Mouse (Mus musculus): ENCODE results near the gene Fstl5. TPM values are rescaled to one million over a fixed set of nuclear protein-coding genes. Genes with fewer than 3 reads are reported as not detected.
A peak's percentile ranks its signal among the peaks of the same experiment; 100 is the strongest.

The Fstl5 gene
- polyA plus RNA-seq, 1 experiment from 2014 or later, result 65.5 TPM

DNA sequence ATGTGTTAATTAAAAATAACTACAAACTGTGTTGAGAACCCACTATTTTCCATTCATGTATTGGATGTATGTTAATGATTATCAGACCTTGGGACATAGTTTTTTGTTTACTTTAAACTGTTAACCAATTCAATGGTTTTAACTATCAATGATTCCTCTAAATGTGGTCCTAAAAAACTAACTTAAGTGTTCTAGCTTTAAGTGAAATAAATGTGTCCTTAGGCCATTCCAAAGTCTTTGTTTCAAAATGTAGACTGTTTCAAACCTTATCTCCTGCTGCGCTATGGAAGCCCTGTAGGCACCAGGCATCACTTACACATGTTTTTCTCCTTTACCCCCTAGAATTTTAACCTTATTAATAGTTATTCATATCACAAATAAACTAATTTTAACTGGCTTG is 546.0 kb downstream of the Fstl5 start:
- H3K36me3 ChIP-seq (replicated peaks; ENCODE audit: control insufficient read depth, insufficient read depth), result no peaks in the 10 kb centered on the region
- H3K4me3 ChIP-seq (replicated peaks; ENCODE audit: low read length), result no peak overlapping the region
- no peaks in the 10 kb centered on the region for H3K4me1 ChIP-seq (replicated peaks; ENCODE audit: control insufficient read depth, insufficient read depth, low read length)
- 100% methylated on average over 1 of the region's 1 CpGs for WGBS
- H3K27me3 ChIP-seq (ENCODE audit: control insufficient read depth, insufficient read depth, low read length), result no peaks in the 10 kb centered on the region
- H3K9ac ChIP-seq, result no peak overlapping the region
- H3K9me3 ChIP-seq (ENCODE audit: control insufficient read depth, low read length), result no peaks in the 10 kb centered on the region
- no peak overlapping the region for H3K27ac ChIP-seq
- DNase-seq (ENCODE audit: low spot score) (no peak), ATAC-seq (ENCODE audit: low FRiP score) (no peak)
- no peak overlapping the region for H3K4me2 ChIP-seq (replicated peaks)

DNA sequence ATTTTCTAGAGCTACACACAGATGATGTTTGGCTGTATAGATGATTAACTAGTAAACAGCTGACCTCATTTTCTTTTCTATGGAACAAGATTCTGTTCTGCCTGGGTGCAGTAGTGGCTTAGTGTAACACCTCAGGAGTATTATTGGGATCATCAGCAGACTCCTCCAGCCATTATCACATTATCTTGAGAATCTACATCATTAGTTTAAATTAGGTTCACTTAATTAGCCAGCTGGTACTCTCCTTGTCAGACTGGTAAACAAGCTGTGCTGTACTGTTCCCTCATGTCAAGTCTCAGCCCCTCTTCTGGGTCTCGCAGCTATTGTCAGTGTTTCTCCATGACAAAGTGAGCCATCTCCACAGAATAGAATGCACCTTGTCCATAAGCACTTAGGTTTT is 580.2 kb downstream of the Fstl5 start:
- H3K9me3 ChIP-seq (ENCODE audit: control insufficient read depth, low read length), result no peaks in the 10 kb centered on the region
- no peak overlapping the region for H3K27ac ChIP-seq
- H3K36me3 ChIP-seq (replicated peaks; ENCODE audit: control insufficient read depth, insufficient read depth), result no peaks in the 10 kb centered on the region
- no peak overlapping the region for H3K4me3 ChIP-seq (replicated peaks; ENCODE audit: low read length)
- ATAC-seq (ENCODE audit: low FRiP score), result peak; percentile 92
- H3K9ac ChIP-seq, result no peak overlapping the region
- H3K4me2 ChIP-seq (replicated peaks), result no peak overlapping the region
- no peaks in the 10 kb centered on the region for H3K27me3 ChIP-seq (ENCODE audit: control insufficient read depth, insufficient read depth, low read length)
- DNase-seq (ENCODE audit: low spot score), result peak; percentile 38
- 46% methylated on average over 1 of the region's 1 CpGs for WGBS
- no peaks in the 10 kb centered on the region for H3K4me1 ChIP-seq (replicated peaks; ENCODE audit: control insufficient read depth, insufficient read depth, low read length)

DNA sequence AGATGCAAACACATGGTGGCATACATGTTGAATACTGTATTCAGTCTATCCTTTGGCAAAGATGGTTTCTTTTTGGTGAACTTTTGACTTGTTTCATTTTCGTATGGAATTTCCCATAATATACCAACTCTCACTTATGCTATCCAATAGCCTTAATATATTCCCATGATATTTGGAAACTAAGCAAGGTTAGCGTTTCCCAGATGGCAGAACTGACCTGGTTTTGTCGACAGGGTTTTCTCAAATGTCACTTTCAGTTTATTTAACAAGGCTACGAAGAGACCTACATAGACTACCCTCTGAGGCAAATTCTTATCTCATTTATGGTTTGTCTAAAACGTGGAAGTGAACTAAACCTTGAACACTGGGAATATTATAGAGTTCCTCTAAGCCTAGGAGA is 596.8 kb downstream of the Fstl5 start:
- Histone ChIP-seq H3K36me3 (replicated peaks; ENCODE audit: control insufficient read depth, insufficient read depth) (no peaks in the 10 kb centered on the region), H3K4me3 (replicated peaks; ENCODE audit: low read length) (no peak overlapping the region), H3K9ac (no peak overlapping the region), H3K9me3 (ENCODE audit: control insufficient read depth, low read length) (no peaks in the 10 kb centered on the region), H3K4me1 (replicated peaks; ENCODE audit: control insufficient read depth, insufficient read depth, low read length) (no peaks in the 10 kb centered on the region), H3K27me3 (ENCODE audit: control insufficient read depth, insufficient read depth, low read length) (no peaks in the 10 kb centered on the region), H3K27ac (no peak overlapping the region), H3K4me2 (replicated peaks) (no peak overlapping the region)
- no peak for DNase-seq (ENCODE audit: low spot score)
- 70% methylated on average over 5 of the region's 5 CpGs for WGBS
- ATAC-seq (ENCODE audit: low FRiP score), result no peak

DNA sequence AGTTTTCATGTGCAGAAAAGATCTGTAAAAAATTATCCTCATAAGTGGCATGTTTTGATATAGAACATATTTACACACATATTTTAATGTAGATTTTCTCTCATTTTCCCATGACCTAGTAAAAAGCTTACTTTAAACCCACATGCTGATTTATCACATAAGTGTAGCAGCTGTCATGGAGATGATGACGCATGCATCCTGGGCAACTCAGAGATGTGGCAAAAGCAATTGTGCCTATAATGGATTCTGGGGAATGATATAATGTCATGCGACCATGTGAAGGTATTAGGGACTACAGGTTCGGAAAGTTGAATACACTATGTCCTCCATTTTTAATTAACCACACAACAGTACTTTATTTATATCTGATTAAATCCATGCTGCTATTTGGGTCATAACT is 601.9 kb downstream of the Fstl5 start:
- Histone ChIP-seq H3K4me3 (replicated peaks; ENCODE audit: low read length) (no peak overlapping the region), H3K4me2 (replicated peaks) (no peak overlapping the region), H3K36me3 (replicated peaks; ENCODE audit: control insufficient read depth, insufficient read depth) (no peaks in the 10 kb centered on the region), H3K4me1 (replicated peaks; ENCODE audit: control insufficient read depth, insufficient read depth, low read length) (no peaks in the 10 kb centered on the region), H3K27me3 (ENCODE audit: control insufficient read depth, insufficient read depth, low read length) (no peaks in the 10 kb centered on the region), H3K9ac (no peak overlapping the region), H3K27ac (no peak overlapping the region), H3K9me3 (ENCODE audit: control insufficient read depth, low read length) (no peaks in the 10 kb centered on the region)
- ATAC-seq (ENCODE audit: low FRiP score), result no peak
- 92% methylated on average over 3 of the region's 3 CpGs for WGBS
- no peak for DNase-seq (ENCODE audit: low spot score)

DNA sequence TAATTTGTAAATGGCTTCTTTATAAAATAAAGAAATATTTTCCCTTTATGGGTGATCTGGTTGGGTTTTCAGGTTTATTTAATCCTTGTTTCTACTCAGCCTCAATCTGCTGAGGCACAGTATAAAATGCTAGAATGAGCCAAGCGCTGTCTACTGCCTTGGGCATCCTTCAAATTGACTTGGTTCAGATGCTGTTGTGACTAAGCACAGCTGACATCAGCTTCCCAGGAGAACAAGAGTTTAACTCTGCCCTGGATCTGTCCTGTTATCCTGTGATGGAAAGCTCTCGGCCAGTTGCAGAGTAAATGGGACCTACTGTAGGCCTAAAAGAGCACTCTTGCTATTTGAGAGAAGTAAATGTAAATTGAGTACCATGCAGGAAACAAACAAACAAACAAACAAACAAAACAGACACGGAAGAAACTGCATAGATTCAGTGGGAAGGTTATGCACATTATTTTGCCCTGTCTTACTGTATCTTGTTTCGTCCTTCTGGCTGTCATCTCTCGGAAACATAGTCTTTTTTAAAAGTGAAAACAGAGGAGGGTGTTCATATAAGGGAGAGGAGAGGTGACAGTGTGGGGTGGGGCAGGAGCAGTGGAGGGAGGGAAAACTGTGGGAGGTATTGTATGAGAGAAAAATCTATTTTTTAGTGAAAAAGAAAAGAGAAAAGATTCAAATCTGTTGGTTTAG is 605.9 kb downstream of the Fstl5 start:
- Histone ChIP-seq H3K4me1 (replicated peaks; ENCODE audit: control insufficient read depth, insufficient read depth, low read length) (no peaks in the 10 kb centered on the region), H3K36me3 (replicated peaks; ENCODE audit: control insufficient read depth, insufficient read depth) (no peaks in the 10 kb centered on the region), H3K4me2 (replicated peaks) (no peak overlapping the region), H3K27me3 (ENCODE audit: control insufficient read depth, insufficient read depth, low read length) (no peaks in the 10 kb centered on the region), H3K9ac (no peak overlapping the region), H3K27ac (no peak overlapping the region), H3K4me3 (replicated peaks; ENCODE audit: low read length) (no peak overlapping the region), H3K9me3 (ENCODE audit: control insufficient read depth, low read length) (no peaks in the 10 kb centered on the region)
- DNase-seq (ENCODE audit: low spot score), result no peak
- WGBS, result 75% methylated on average over 5 of the region's 5 CpGs
- ATAC-seq (ENCODE audit: low FRiP score), result no peak

DNA sequence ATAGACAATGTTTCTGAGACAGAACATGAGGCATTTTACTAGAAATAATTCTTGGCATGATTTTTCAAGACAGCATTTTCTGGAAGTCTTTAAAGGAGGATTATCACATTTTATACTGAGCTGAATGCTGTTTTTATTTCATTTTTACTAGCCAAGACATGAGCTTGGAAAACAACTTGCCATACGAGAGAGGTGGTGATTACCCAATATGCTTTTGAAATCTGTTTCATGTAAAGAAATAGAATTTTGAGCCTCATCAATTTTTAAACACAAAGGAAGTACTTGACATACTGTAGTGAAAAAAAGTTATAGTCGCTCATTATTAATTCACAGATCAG is 606.4 kb downstream of the Fstl5 start:
- WGBS, result 88% methylated on average over 2 of the region's 2 CpGs
- Histone ChIP-seq H3K4me2 (replicated peaks) (no peak overlapping the region), H3K9ac (no peak overlapping the region), H3K4me1 (replicated peaks; ENCODE audit: control insufficient read depth, insufficient read depth, low read length) (no peaks in the 10 kb centered on the region), H3K4me3 (replicated peaks; ENCODE audit: low read length) (no peak overlapping the region), H3K36me3 (replicated peaks; ENCODE audit: control insufficient read depth, insufficient read depth) (no peaks in the 10 kb centered on the region), H3K27me3 (ENCODE audit: control insufficient read depth, insufficient read depth, low read length) (no peaks in the 10 kb centered on the region), H3K27ac (no peak overlapping the region), H3K9me3 (ENCODE audit: control insufficient read depth, low read length) (no peaks in the 10 kb centered on the region)
- DNase-seq (ENCODE audit: low spot score) (no peak), ATAC-seq (ENCODE audit: low FRiP score) (no peak)

DNA sequence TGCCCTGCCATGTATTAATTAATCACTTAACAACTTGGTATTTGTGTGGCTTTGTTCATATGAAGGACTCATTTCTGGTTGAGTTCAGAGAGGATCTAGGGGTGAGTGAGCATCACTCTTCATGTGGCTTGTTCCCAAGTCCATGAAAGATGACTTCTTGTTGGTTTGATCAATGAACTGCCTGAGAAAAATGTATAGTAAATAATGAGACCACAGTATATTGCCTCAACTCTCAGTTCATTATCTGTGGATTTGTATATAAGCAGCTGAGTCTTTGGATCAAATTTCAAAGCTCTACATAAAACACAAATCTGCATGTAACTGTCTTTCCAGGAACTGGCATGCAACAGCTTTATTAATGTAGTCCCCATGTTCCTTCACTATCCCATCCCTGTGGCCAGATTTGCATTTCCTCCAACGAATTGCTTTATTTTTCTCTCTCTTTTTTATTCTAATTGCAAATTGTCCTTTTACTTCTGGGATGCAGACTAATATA is 623.1 kb downstream of the Fstl5 start:
- Histone ChIP-seq H3K27ac (no peak overlapping the region), H3K9ac (no peak overlapping the region), H3K27me3 (ENCODE audit: control insufficient read depth, insufficient read depth, low read length) (no peaks in the 10 kb centered on the region), H3K4me3 (replicated peaks; ENCODE audit: low read length) (no peak overlapping the region), H3K36me3 (replicated peaks; ENCODE audit: control insufficient read depth, insufficient read depth) (no peaks in the 10 kb centered on the region), H3K4me1 (replicated peaks; ENCODE audit: control insufficient read depth, insufficient read depth, low read length) (no peaks in the 10 kb centered on the region), H3K9me3 (ENCODE audit: control insufficient read depth, low read length) (no peaks in the 10 kb centered on the region), H3K4me2 (replicated peaks) (no peak overlapping the region)
- ATAC-seq (ENCODE audit: low FRiP score) (no peak), DNase-seq (ENCODE audit: low spot score) (no peak)
- WGBS, result 65% methylated on average over 1 of the region's 1 CpGs

DNA sequence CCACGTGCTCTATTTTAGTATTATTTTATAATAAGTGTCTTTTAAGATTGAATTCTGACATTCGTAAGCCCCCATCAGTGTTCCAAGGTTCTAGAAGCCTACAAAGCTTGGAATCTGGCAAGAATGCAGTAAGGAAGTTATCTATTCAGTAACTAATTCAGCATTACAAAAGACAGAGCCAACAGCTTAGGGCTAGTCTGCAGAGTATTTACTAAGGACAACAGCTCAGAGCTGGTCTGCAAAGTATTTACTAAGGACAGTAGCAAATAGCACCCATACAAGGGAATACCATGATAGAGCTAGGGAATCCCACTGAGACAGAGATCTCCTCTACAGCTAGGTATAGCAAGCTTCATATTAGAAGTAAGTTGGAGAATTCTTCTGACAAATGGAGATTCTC is 665.2 kb downstream of the Fstl5 start:
- no peaks in the 10 kb centered on the region for H3K27me3 ChIP-seq (ENCODE audit: control insufficient read depth, insufficient read depth, low read length)
- no peak overlapping the region for H3K27ac ChIP-seq
- H3K4me1 ChIP-seq (replicated peaks; ENCODE audit: control insufficient read depth, insufficient read depth, low read length), result no peaks in the 10 kb centered on the region
- H3K4me2 ChIP-seq (replicated peaks), result no peak overlapping the region
- no peak for ATAC-seq (ENCODE audit: low FRiP score)
- H3K36me3 ChIP-seq (replicated peaks; ENCODE audit: control insufficient read depth, insufficient read depth), result no peaks in the 10 kb centered on the region
- no peak for DNase-seq (ENCODE audit: low spot score)
- no peak overlapping the region for H3K4me3 ChIP-seq (replicated peaks; ENCODE audit: low read length)
- no peak overlapping the region for H3K9ac ChIP-seq
- WGBS, result 86% methylated on average over 2 of the region's 2 CpGs
- no peaks in the 10 kb centered on the region for H3K9me3 ChIP-seq (ENCODE audit: control insufficient read depth, low read length)

Data from hindbrain, embryonic 14.5 days (tissue).